Mouse (Mus musculus) adrenal gland, adult (tissue): ENCODE data around the gene Ccr7.

ENCODE experiments used
- DNase-seq, 2 experiments: peaks; one replicate each; pipeline ENCODE4 v3.0.0; 2022 to 2023; ENCODE audit warnings: low spot score in 1 of 2; ENCODE audit not compliant: inconsistent age in 2 of 2

Gene Ccr7

DNA sequence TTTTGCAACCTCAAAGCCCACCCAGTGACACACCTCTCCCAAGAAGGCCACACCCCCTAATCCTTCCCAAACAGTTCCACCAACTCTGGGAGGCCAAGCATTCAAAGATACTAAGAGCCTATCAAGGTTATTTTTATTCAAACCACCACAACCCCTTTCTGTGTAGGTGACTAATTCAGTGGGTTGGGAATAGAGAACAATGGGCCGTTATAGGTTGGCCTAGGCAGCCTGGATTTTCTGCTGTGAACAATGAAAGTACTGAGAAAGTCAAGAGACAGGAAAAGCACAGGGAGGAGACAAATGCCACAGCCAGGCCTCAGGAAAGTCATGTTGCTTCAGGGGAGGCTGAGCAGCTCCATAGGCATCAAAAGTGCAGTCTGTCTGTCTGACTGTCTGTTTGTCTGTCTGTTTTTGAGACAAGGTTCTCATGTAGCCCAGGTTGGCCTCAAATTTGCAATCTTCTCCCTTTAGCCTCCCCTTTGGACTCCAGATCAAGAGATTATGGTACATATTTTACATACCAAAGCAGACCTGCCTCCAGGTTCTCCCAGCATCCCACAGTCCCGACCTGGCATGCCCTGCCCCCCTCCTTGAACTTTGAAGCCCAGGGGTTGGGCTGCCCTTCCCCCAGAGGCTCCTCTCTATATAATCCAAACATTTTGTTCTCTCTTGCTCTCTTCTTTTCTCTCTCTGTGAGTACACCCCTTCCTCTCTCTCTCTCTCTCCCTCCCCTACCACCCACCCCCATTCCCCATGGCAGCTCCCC, 59.8 kb downstream of the Ccr7 start:
- no peak for DNase-seq
